Mouse (Mus musculus): ENCODE data around the gene Zfp423. TPM values are rescaled to one million over a fixed set of nuclear protein-coding genes. Genes with fewer than 3 reads are reported as not detected.

The Zfp423 gene
- polyA plus RNA-seq, 1 experiment = 2.7 TPM

DNA sequence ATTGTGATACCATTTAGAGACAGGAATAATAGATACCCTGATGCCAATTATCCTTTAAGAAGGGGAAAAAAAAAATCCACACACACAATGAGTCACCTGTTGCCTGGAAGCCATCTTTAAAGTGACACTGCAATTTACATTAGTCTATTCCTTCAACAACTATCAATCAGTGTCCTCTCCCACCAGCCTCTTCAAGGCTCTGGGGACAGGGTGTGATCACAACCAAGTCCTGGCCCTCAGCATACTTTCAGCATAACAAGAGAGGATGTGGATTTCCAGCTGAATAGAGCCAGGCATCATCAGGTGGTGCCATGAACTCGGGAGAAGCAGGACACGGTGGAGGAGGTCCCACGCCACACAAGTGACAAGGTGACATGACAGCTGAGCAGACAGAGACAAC, 156.8 kb downstream of the Zfp423 start:
- Histone ChIP-seq H3K4me1 (replicated peaks; ENCODE audit: control insufficient read depth, insufficient read depth, low read length) (no peaks in the 10 kb centered on the region), H3K27ac (ENCODE audit: control insufficient read depth, insufficient read depth, low read length) (no peak overlapping the region), H3K27me3 (ENCODE audit: control insufficient read depth, insufficient read depth, low read length) (no peaks in the 10 kb centered on the region), H3K36me3 (ENCODE audit: control insufficient read depth, insufficient read depth, low read length) (no peaks in the 10 kb centered on the region), H3K4me3 (ENCODE audit: control insufficient read depth, insufficient read depth, low read length) (no peak overlapping the region)
- TF ChIP-seq CTCF (IDR thresholded peaks at IDR 0.05; ENCODE audit: borderline replicate concordance, control insufficient read depth, extremely low read depth, insufficient read depth, low read length, poor library complexity) = no peak
- no peak for TF ChIP-seq POLR2A (IDR thresholded peaks at IDR 0.05; ENCODE audit: control insufficient read depth, extremely low read depth, insufficient read depth, low read length, poor library complexity)
- DNase-seq = no peak
- 70% methylated on average over 3 of the region's 3 CpGs for WGBS

DNA sequence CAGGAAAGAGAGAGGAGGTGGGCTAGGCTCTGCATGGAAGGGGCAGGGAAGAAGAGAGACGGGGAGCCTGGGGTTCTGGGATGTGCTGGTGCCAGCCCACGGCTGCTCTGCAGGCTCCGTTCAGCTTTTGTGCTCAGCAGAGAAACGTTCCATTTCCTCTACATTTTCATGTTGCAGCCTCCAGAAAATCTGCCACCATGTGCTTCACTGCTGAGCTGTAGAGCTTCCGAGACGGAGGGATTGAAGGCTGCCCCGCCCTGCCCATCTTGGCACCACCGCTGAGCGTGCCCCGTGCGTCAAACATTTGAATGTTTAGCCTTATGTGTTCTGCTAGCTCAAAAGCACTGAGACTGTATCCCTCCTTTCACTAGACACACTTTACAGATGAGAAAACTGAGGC, 159.3 kb downstream of the Zfp423 start:
- no peak for DNase-seq
- WGBS = 90% methylated on average over 11 of the region's 11 CpGs
- no peak overlapping the region for H3K27ac ChIP-seq (ENCODE audit: control insufficient read depth, insufficient read depth, low read length)
- H3K4me1 ChIP-seq (replicated peaks; ENCODE audit: control insufficient read depth, insufficient read depth, low read length) = no peaks in the 10 kb centered on the region
- H3K36me3 ChIP-seq (ENCODE audit: control insufficient read depth, insufficient read depth, low read length) = no peaks in the 10 kb centered on the region
- H3K4me3 ChIP-seq (ENCODE audit: control insufficient read depth, insufficient read depth, low read length) = no peak overlapping the region
- H3K27me3 ChIP-seq (ENCODE audit: control insufficient read depth, insufficient read depth, low read length) = no peaks in the 10 kb centered on the region
- TF ChIP-seq CTCF (IDR thresholded peaks at IDR 0.05; ENCODE audit: borderline replicate concordance, control insufficient read depth, extremely low read depth, insufficient read depth, low read length, poor library complexity) (no peak), POLR2A (IDR thresholded peaks at IDR 0.05; ENCODE audit: control insufficient read depth, extremely low read depth, insufficient read depth, low read length, poor library complexity) (no peak)

DNA sequence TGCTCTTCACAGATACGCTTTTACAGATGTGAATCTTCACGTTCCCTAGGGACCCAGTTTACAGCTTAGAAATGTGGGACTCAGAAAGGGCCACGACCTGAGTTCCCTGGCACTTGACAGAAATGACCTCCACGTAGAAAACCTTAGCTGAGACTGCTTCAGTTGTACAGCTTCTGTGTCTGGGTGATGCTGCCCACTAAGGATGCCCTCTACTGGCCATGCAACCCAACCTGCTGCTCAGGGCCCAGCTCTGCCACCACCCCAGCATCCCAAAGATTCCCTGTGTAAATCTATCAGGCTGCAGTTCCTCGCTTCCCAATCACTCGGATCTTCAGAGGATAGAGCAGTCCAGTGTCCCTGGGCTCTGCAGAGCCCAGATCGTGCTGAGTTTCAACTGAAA, 163.2 kb downstream of the Zfp423 start:
- Histone ChIP-seq H3K4me1 (replicated peaks; ENCODE audit: control insufficient read depth, insufficient read depth, low read length) (no peaks in the 10 kb centered on the region), H3K36me3 (ENCODE audit: control insufficient read depth, insufficient read depth, low read length) (no peaks in the 10 kb centered on the region), H3K27me3 (ENCODE audit: control insufficient read depth, insufficient read depth, low read length) (no peaks in the 10 kb centered on the region), H3K4me3 (ENCODE audit: control insufficient read depth, insufficient read depth, low read length) (no peak overlapping the region), H3K27ac (ENCODE audit: control insufficient read depth, insufficient read depth, low read length) (no peak overlapping the region)
- no peak for TF ChIP-seq POLR2A (IDR thresholded peaks at IDR 0.05; ENCODE audit: control insufficient read depth, extremely low read depth, insufficient read depth, low read length, poor library complexity)
- no peak for TF ChIP-seq CTCF (IDR thresholded peaks at IDR 0.05; ENCODE audit: borderline replicate concordance, control insufficient read depth, extremely low read depth, insufficient read depth, low read length, poor library complexity)
- DNase-seq = no peak
- 80% methylated on average over 7 of the region's 7 CpGs for WGBS

DNA sequence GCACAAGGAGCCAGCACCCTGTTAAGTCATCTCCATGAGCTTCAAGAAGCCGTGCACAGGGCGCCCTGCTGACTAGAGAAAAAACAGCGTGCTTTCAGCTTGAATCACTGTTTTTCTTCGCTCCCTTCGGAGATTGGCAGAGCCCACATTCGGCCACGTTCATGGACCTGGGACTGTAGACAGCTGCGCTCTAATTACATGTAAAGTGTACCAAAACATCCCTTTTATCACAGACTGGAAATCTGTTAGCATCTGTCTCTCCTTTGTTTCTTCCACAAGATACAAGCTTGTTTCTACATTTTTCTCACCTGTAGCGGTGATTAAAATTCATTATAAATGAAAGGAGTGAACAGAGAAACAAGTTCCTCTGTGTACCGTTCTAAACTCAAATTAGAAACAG, 164.8 kb downstream of the Zfp423 start:
- H3K4me1 ChIP-seq (replicated peaks; ENCODE audit: control insufficient read depth, insufficient read depth, low read length) = no peaks in the 10 kb centered on the region
- no peaks in the 10 kb centered on the region for H3K27me3 ChIP-seq (ENCODE audit: control insufficient read depth, insufficient read depth, low read length)
- no peak overlapping the region for H3K27ac ChIP-seq (ENCODE audit: control insufficient read depth, insufficient read depth, low read length)
- no peak for DNase-seq
- H3K4me3 ChIP-seq (ENCODE audit: control insufficient read depth, insufficient read depth, low read length) = no peak overlapping the region
- no peaks in the 10 kb centered on the region for H3K36me3 ChIP-seq (ENCODE audit: control insufficient read depth, insufficient read depth, low read length)
- no peak for TF ChIP-seq CTCF (IDR thresholded peaks at IDR 0.05; ENCODE audit: borderline replicate concordance, control insufficient read depth, extremely low read depth, insufficient read depth, low read length, poor library complexity)
- no peak for TF ChIP-seq POLR2A (IDR thresholded peaks at IDR 0.05; ENCODE audit: control insufficient read depth, extremely low read depth, insufficient read depth, low read length, poor library complexity)
- WGBS = 95% methylated on average over 10 of the region's 10 CpGs

DNA sequence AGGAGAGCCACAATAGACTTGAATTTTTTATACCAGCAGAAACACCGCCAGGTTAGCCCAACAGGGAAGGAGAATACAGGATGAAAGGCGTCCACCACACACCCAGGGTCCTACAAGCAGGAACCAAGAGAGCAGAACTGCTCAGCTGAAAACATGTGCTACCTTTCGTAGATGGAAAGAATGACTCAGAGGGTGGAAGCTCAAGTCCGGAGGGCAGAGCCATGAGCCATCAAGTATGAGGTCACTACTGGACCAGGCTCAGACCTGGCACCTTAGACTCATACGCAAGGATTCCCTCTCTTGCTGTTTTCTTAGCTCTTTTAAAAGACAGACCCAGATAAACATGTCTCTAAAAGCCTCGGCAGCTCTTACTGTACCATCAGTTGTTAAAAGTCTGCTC, 168.3 kb downstream of the Zfp423 start:
- H3K4me3 ChIP-seq (ENCODE audit: control insufficient read depth, insufficient read depth, low read length) = no peak overlapping the region
- WGBS = 72% methylated on average over 6 of the region's 6 CpGs
- H3K36me3 ChIP-seq (ENCODE audit: control insufficient read depth, insufficient read depth, low read length) = no peaks in the 10 kb centered on the region
- no peaks in the 10 kb centered on the region for H3K27me3 ChIP-seq (ENCODE audit: control insufficient read depth, insufficient read depth, low read length)
- no peak overlapping the region for H3K27ac ChIP-seq (ENCODE audit: control insufficient read depth, insufficient read depth, low read length)
- no peak for TF ChIP-seq POLR2A (IDR thresholded peaks at IDR 0.05; ENCODE audit: control insufficient read depth, extremely low read depth, insufficient read depth, low read length, poor library complexity)
- TF ChIP-seq CTCF (IDR thresholded peaks at IDR 0.05; ENCODE audit: borderline replicate concordance, control insufficient read depth, extremely low read depth, insufficient read depth, low read length, poor library complexity) = no peak
- no peak for DNase-seq
- H3K4me1 ChIP-seq (replicated peaks; ENCODE audit: control insufficient read depth, insufficient read depth, low read length) = no peaks in the 10 kb centered on the region

DNA sequence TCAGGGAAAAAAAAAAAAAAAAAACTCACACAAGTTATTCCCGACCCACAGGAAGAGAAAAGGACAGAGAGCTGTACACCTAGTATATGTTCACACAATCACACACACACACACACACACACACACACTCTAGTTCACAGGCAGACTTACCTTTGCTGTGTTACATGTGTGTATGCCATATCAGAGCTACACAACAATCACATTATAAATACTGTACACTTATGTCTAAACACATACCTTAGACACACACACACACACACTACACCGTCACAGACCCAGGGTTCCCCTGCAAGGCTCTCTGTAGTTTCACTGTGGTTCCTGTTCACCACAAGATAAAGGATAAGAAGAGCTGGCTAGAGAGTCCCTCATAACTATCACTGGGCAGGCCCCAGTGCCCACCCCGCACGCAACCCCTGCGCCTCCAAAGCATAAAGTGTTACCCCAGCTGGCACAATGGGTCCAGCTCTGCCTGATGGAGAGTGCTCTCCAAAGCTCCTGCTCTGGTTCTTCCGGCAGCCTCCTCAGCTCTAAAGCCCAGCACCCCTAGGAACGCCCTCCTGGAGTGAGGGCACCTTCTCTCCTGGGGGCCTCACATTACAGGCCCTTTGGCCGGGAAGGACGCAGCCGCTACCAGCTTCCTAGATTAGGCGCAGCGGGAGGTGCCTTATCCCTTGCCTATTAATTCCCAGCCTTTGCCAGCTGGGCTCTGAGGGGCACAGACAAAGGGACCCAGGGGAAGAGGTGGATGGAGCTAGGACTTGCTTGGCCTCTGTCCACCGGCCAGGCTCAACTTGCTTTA, 174.6 kb downstream of the Zfp423 start:
- Histone ChIP-seq H3K4me3 (ENCODE audit: control insufficient read depth, insufficient read depth, low read length) (no peak overlapping the region), H3K4me1 (replicated peaks; ENCODE audit: control insufficient read depth, insufficient read depth, low read length) (no peaks in the 10 kb centered on the region), H3K36me3 (ENCODE audit: control insufficient read depth, insufficient read depth, low read length) (no peaks in the 10 kb centered on the region), H3K27me3 (ENCODE audit: control insufficient read depth, insufficient read depth, low read length) (no peaks in the 10 kb centered on the region), H3K27ac (ENCODE audit: control insufficient read depth, insufficient read depth, low read length) (no peak overlapping the region)
- no peak for DNase-seq
- WGBS = 94% methylated on average over 13 of the region's 13 CpGs
- TF ChIP-seq POLR2A (IDR thresholded peaks at IDR 0.05; ENCODE audit: control insufficient read depth, extremely low read depth, insufficient read depth, low read length, poor library complexity) (no peak), CTCF (IDR thresholded peaks at IDR 0.05; ENCODE audit: borderline replicate concordance, control insufficient read depth, extremely low read depth, insufficient read depth, low read length, poor library complexity) (no peak)
